Comparison of ENCODE assay signal across 20 mouse cellular contexts in the genomic region with DNA sequence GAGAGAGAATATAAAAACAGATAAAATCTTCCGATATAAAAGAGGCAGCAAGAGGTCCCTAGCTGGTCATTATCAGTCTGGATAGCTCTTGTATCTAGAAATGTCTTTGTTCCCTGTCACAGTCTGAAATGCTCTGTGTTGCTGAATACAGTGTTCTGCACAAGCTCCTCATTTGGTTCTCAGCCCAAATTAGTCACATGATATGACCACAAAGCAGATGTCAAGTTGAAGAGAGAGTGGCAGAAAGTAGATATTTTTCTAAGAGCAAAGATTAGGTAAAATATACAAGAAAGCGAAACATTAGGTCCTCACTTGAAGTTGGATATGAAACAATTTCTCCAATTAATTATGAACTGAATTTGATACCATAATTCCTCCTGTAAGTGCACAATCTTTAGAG.
DNase-seq lines count a peak whose midpoint lies in the region; ATAC-seq and TF ChIP-seq lines count a peak whose summit lies in the region.
"Had no signal": no experiment of that assay in that cellular context is flagged by ENCODE, and none has a peak within 500 bp of the region (broad histone marks: within the 10 kb centered on the region; RNA-seq: fewer than 3 reads in every experiment).

No protein-coding gene starts in this region.

- H3K9ac ChIP-seq in lung, embryonic 14.5 days, result no peak overlapping the region
- H3K9ac ChIP-seq in liver, embryonic 12.5 days, result no peak overlapping the region
- H3K9ac ChIP-seq: embryonic facial prominence, embryonic 13.5 days; limb, embryonic 15.5 days; liver, postnatal 0 days had no signal

- ATAC-seq in lung, embryonic 14.5 days (ENCODE audit: insufficient read depth), result no peak
- peak; percentile 54 for ATAC-seq in megakaryocyte progenitor cell, adult 5-6 weeks (replicated peaks; ENCODE audit: poor library complexity)
- ATAC-seq in liver, embryonic 12.5 days, result no peak
- ATAC-seq: activated CD4-positive, CD25-positive, alpha-beta regulatory T cell, adult 4 months; inflammation-experienced regulatory T-cells, adult 6 months; liver, postnatal 0 days had no signal

- no peaks in the 10 kb centered on the region for H3K9me3 ChIP-seq in lung, embryonic 14.5 days (ENCODE audit: low read depth, low read length)
- no peaks in the 10 kb centered on the region for H3K9me3 ChIP-seq in liver, embryonic 12.5 days (replicated peaks)
- H3K9me3 ChIP-seq: embryonic facial prominence, embryonic 13.5 days; limb, embryonic 15.5 days had no signal

- DNase-seq in kidney, adult 2 months, result no peak
- no peak for DNase-seq in kidney, adult 8-10 months
- DNase-seq in lung, embryonic 14.5 days, result no peak
- no peak for DNase-seq in lung, adult 2 months
- no peak for DNase-seq in ovary, postnatal 36 days (ENCODE audit: low spot score)
- DNase-seq: adrenal gland, postnatal 25 days; B cell, adult 2 months; cerebellum, adult 9-10 months; heart, adult 18-20 months; liver, postnatal 0 days; spleen, adult 18-20 months; thymus, postnatal 36 days had no signal

- TF ChIP-seq POLR2A in kidney, adult 2 months (IDR thresholded peaks at IDR 0.05; ENCODE audit: low read depth, low read length), result no peak
- no peak for TF ChIP-seq POLR2A in lung, adult 2 months (IDR thresholded peaks at IDR 0.05; ENCODE audit: borderline replicate concordance, extremely low read depth, low read depth, low read length)

- TF ChIP-seq CTCF in kidney, adult 2 months (conservative IDR thresholded peaks at IDR 0.05; ENCODE audit: insufficient read depth, insufficient read length, low read depth, low read length), result no peak
- TF ChIP-seq CTCF in lung, embryonic 14.5 days (IDR thresholded peaks at IDR 0.05; ENCODE audit: low read depth), result no peak
- no peak for TF ChIP-seq CTCF in lung, adult 2 months (IDR thresholded peaks at IDR 0.05; ENCODE audit: insufficient read depth, low read length)

- 88% methylated on average over 2 of the region's 2 CpGs for WGBS in kidney, adult 2 months
- WGBS in lung, embryonic 14.5 days, result 78% methylated on average over 2 of the region's 2 CpGs
- 76% methylated on average over 2 of the region's 2 CpGs for WGBS in lung, adult 2 months
- 67% methylated on average over 2 of the region's 2 CpGs for WGBS in liver, embryonic 12.5 days (ENCODE audit: insufficient replicate concordance)

- H3K4me1 ChIP-seq in kidney, adult 2 months (ENCODE audit: control insufficient read depth, insufficient read depth, low read length), result peaks cover 8% of the 10 kb centered on the region
- H3K4me1 ChIP-seq in lung, embryonic 14.5 days (ENCODE audit: insufficient read depth), result no peaks in the 10 kb centered on the region
- H3K4me1 ChIP-seq in lung, adult 2 months (ENCODE audit: control insufficient read depth, insufficient read depth, low read length), result peaks cover 7% of the 10 kb centered on the region
- no peaks in the 10 kb centered on the region for H3K4me1 ChIP-seq in liver, embryonic 12.5 days
- H3K4me1 ChIP-seq: hindbrain, embryonic 10.5 days; limb, embryonic 15.5 days had no signal

- no peak overlapping the region for H3K4me2 ChIP-seq in lung, embryonic 14.5 days
- no peak overlapping the region for H3K4me2 ChIP-seq in liver, embryonic 12.5 days
- H3K4me2 ChIP-seq: embryonic facial prominence, embryonic 13.5 days; limb, embryonic 15.5 days had no signal

- H3K36me3 ChIP-seq in kidney, adult 2 months (ENCODE audit: control insufficient read depth, insufficient read depth, low read length), result no peaks in the 10 kb centered on the region
- no peaks in the 10 kb centered on the region for H3K36me3 ChIP-seq in lung, embryonic 14.5 days (ENCODE audit: insufficient read depth)
- no peaks in the 10 kb centered on the region for H3K36me3 ChIP-seq in liver, embryonic 12.5 days
- H3K36me3 ChIP-seq: embryonic facial prominence, embryonic 13.5 days; hindbrain, embryonic 10.5 days; limb, embryonic 15.5 days had no signal

- no peaks in the 10 kb centered on the region for H3K27me3 ChIP-seq in kidney, adult 2 months (replicated peaks; ENCODE audit: control insufficient read depth, insufficient read depth, low read length)
- H3K27me3 ChIP-seq in lung, embryonic 14.5 days (ENCODE audit: insufficient read depth, low read length), result no peaks in the 10 kb centered on the region
- H3K27me3 ChIP-seq in liver, embryonic 12.5 days (replicated peaks), result no peaks in the 10 kb centered on the region
- H3K27me3 ChIP-seq: embryonic facial prominence, embryonic 13.5 days; limb, embryonic 15.5 days; Patski had no signal

- peak overlapping the region; percentile 83 for H3K27ac ChIP-seq in kidney, adult 2 months (ENCODE audit: insufficient read depth, low read depth, low read length)
- H3K27ac ChIP-seq in lung, embryonic 14.5 days (ENCODE audit: low read depth), result peak overlapping the region; percentile 69; the same call in 1 of the 2 replicates
- no peak overlapping the region for H3K27ac ChIP-seq in liver, embryonic 12.5 days
- H3K27ac ChIP-seq: hindbrain, embryonic 10.5 days; limb, embryonic 15.5 days had no signal

- no peak overlapping the region for H3K4me3 ChIP-seq in kidney, adult 2 months (ENCODE audit: insufficient read depth, low read depth, low read length)
- H3K4me3 ChIP-seq in lung, embryonic 14.5 days (ENCODE audit: low read depth, low read length), result no peak overlapping the region
- no peak overlapping the region for H3K4me3 ChIP-seq in lung, adult 2 months (replicated peaks; ENCODE audit: extremely low read depth, low read depth, low read length)
- H3K4me3 ChIP-seq in liver, embryonic 12.5 days, result no peak overlapping the region
- H3K4me3 ChIP-seq: embryonic facial prominence, embryonic 13.5 days; hindbrain, embryonic 10.5 days; limb, embryonic 15.5 days had no signal
